Mouse (Mus musculus): ENCODE measurements at regions not wholly inside any gene's neighbourhood (a gene's known extent, or its start where the extent isn't known, plus 50 kb on each side); places are given as distances from the start of the nearest gene placed in this dataset.

DNA sequence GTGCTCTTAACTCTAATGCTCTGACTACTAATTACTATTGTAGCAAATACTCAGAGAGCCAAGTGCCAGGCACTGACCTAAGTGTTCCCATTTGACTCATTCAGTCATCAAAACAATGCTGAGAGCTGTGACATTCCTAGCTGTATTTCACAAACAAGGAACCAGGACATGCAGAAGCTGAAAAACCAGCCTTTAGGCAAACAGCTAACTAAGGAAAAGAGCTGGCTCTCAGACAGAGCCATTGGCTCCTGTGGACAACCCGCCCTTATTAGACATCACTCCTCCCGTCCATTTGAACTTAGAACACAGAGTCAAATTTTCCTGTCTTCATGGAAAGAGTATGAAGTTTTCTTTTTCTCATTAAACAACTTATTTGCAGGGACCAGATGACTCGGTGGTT is 88.5 kb upstream of the Zfp648 start:
- no peak for ATAC-seq (replicated peaks; ENCODE audit: low FRiP score, poor library complexity, severe bottlenecking)

DNA sequence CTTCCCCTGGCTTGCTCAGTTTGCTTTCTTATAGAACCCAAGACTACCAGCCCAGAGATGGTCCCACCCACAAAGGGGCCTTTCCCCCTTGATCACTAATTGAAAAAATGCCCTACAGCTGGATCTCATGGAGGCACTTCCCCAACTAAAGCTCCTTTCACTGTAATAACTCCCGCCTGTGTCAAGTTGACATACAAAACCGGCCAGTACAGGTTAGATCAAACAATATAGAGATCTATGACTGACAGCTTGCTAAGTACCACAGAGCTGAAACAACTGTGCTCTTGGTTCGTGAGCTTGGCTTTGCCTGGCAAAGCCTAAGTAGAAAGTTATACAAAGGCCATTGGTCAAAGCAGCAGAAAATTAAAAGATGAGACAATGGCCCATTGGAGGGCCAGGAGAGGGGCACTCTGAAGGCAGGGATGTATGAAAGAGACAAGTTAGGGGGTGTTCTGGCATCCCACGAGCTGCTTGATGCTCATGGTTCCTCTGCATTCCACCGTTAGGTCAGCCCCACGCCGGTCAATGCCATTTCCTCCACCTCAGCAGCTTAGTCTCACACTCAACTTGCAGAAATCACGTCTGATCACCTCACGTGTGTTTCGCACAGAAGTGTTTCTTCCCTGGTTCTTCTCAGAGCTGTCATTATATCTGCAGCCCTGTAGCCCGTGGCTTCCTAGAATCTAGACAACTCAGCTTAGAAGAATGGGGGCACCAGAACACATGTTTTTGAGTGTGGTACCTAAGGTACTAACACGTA is 87.5 kb upstream of the Zfp648 start:
- no peak for ATAC-seq (replicated peaks; ENCODE audit: low FRiP score, poor library complexity, severe bottlenecking)

- ATAC-seq (replicated peaks; ENCODE audit: low FRiP score, poor library complexity, severe bottlenecking) = no peak
Measured at GRCm38 (mm10) chr1:154116188-154116710, 84.7 kb upstream of the Zfp648 start.

- no peak for ATAC-seq (replicated peaks; ENCODE audit: low FRiP score, poor library complexity, severe bottlenecking)
Measured at GRCm38 (mm10) chr1:154117346-154117687, 83.7 kb upstream of the Zfp648 start.

- no peak for ATAC-seq (replicated peaks; ENCODE audit: low FRiP score, poor library complexity, severe bottlenecking)
Measured at GRCm38 (mm10) chr1:154117688-154118373, 83.2 kb upstream of the Zfp648 start.

- ATAC-seq (replicated peaks; ENCODE audit: low FRiP score, poor library complexity, severe bottlenecking) = peak; percentile 81
Measured at GRCm38 (mm10) chr1:154118374-154119004, 82.5 kb upstream of the Zfp648 start.

DNA sequence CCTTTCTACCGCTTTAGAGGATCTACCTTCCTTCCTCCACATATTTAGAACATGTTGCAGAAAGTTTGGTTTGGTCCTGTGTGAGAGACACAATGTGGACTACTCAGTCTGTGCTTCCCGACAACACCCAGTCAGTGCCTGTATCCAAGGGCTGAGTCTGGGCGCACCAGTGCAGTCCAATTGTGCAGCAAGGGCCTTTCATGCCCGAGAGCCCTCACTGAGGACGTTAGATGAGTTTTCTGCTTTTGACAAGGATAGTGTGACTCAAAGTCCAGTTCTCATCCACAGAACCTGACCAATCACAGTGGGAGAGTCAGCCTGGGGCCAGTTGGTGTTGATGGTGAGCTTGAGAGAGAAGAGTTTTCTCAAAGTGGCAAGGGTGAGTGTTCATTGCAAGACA is 81.4 kb upstream of the Zfp648 start:
- ATAC-seq (replicated peaks; ENCODE audit: low FRiP score, poor library complexity, severe bottlenecking) = no peak

DNA sequence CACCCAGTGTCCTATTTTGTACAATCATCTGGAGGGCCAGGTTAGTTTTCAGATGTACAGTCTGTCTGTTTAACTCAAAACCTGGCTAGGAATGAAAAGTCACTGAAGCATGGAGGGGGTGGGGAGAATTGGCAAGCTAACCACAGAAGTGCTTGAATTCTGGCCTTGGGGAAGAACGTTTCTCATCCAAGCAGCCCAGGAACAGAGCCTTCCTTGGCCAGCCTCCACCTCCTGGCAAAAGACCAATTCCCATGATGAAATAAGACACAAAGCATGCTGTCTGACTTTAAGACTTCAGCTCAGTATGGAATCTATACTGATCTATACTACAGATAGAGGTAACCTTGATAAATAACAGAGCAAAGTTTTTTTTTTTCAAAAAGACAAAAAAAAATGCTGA is 80.3 kb upstream of the Zfp648 start:
- no peak for ATAC-seq (replicated peaks; ENCODE audit: low FRiP score, poor library complexity, severe bottlenecking)

GRCm38 (mm10) chr1:154124981-154125380 is 76.0 kb upstream of the Zfp648 start:
- no peak for ATAC-seq (replicated peaks; ENCODE audit: low FRiP score, poor library complexity, severe bottlenecking)

DNA sequence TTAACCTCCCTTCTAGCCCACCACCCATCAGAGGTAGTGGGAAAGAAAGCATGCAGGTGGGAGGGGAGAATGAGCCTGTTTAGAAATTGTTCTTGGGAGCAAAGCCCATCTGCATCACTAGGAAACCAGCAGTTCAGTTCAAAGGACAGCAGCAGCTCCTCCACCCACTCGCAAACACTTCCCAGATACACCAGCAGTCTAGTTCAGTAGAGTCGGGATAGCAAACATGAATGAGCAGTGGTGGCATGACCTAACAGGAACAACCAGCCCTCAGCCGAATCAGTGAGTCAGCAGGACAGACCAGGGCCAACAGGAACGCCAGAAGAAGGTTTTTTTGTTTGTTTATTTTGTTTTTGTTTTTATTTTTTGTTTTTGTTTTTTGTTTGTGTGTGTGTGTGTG is 74.5 kb upstream of the Zfp648 start:
- no peak for ATAC-seq (replicated peaks; ENCODE audit: low FRiP score, poor library complexity, severe bottlenecking)

GRCm38 (mm10) chr1:154139488-154139887 is 61.5 kb upstream of the Zfp648 start:
- no peak for ATAC-seq (replicated peaks; ENCODE audit: low FRiP score, poor library complexity, severe bottlenecking)

GRCm38 (mm10) chr1:154143691-154144090 is 57.3 kb upstream of the Zfp648 start:
- ATAC-seq (replicated peaks; ENCODE audit: low FRiP score, poor library complexity, severe bottlenecking) = no peak

DNA sequence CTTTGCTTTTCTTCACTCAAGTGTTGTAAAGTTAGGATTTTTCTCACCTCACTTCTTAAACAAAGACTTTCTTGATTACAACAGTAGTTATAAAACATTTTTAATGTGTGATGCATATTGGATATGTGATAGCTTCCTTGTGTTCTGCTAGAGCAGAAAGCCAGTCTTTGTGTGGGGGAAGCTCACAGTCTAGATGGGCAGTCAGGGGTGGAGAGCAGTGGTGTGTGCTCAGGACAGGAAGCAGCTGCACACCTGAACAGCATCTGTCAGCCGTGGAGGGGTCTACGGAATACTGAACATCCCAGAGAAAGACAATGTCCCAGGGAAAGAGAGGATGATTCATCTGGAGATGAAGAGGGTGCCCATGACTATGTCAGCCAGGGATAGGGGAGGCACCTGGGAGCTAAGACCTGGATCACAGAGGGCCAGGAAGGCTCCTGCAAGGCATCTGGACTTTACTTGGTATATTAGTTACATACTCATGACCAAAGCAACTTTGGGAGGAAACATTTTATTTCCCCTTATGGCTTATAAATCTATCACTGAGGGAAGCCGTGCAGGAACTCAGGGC is 53.9 kb upstream of the Zfp648 start:
- ATAC-seq (replicated peaks; ENCODE audit: low FRiP score, poor library complexity, severe bottlenecking) = no peak

- no peak for ATAC-seq (replicated peaks; ENCODE audit: low FRiP score, poor library complexity, severe bottlenecking)
Measured at GRCm38 (mm10) chr1:154148948-154149347, 52.0 kb upstream of the Zfp648 start.

DNA sequence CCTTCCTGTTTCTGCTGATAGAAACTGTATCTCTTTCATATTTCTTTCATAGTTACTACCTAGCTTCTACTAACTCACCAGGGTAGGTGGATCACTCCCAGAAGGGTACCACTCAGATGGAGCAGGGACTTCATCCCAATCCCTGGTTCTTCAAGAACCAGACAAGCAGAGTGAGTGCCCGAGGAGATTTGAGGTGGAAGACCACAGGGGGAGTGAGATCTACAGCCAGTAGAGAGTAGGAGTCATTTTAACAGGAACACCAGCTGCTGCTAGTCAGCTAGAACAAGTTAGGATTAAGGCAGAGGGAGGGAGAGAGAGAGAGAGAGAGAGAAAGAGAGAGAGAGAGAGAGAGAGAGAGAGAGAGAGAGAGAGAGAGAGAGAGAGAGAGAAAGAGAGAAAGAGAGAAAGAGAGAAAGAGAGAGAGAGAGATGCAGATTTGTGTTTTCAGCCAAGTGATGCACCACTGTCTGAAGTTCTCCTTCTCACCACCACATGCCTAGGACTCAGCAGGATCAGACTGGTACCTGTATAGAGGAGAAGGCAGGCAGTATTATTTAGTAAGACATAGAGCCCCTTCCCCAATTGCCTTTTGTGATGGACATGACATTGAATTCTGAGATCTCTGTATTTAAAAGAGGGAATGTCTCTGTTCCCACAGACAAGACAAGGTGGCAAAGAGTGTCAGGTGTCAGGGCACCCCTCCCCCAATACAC is 51.4 kb upstream of the Zfp648 start:
- ATAC-seq (replicated peaks; ENCODE audit: low FRiP score, poor library complexity, severe bottlenecking) = no peak

GRCm38 (mm10) chr1:154150167-154150851 is 50.7 kb upstream of the Zfp648 start:
- no peak for ATAC-seq (replicated peaks; ENCODE audit: low FRiP score, poor library complexity, severe bottlenecking)

Measured in erythroid progenitor cell, adult 5-6 weeks (primary cell).